Mouse (Mus musculus): ENCODE measurements around the gene Ripk3. TPM values are rescaled to one million over a fixed set of nuclear protein-coding genes. Genes with fewer than 3 reads are reported as not detected.

Gene Ripk3
- polyA plus RNA-seq, 1 experiment from 2014 or later = 2.9 TPM

Other genes starting within 250 kb of the Ripk3 start
- gene Pck2, start 248.6 kb downstream of the Ripk3 start, polyA plus RNA-seq (2014; fragmentation: Nextera tagmentation; extraction: Ambion mirVana) = 17.5 and 19.2 TPM in 2 replicates
- 107 and 112 TPM in 2 replicates for gene Dcaf11, start 228.9 kb downstream of the Ripk3 start, polyA plus RNA-seq (2014; fragmentation: Nextera tagmentation; extraction: Ambion mirVana)
- gene A730061H03Rik, start 228.5 kb downstream of the Ripk3 start, polyA plus RNA-seq (2014; fragmentation: Nextera tagmentation; extraction: Ambion mirVana) = 1.4 TPM in 1 of 2 replicates, not detected in the other
- gene Fitm1, start 213.2 kb downstream of the Ripk3 start, polyA plus RNA-seq (2014; fragmentation: Nextera tagmentation; extraction: Ambion mirVana) = 0.27 TPM in 1 of 2 replicates, not detected in the other
- gene Psme1, start 210.7 kb downstream of the Ripk3 start, polyA plus RNA-seq (2014; fragmentation: Nextera tagmentation; extraction: Ambion mirVana) = 192 and 207 TPM in 2 replicates
- 37.2 and 39.2 TPM in 2 replicates for gene Emc9, start 203.6 kb downstream of the Ripk3 start, polyA plus RNA-seq (2014; fragmentation: Nextera tagmentation; extraction: Ambion mirVana)
- gene Psme2, start 197.8 kb downstream of the Ripk3 start, polyA plus RNA-seq (2014; fragmentation: Nextera tagmentation; extraction: Ambion mirVana) = 152 and 179 TPM in 2 replicates
- gene Rnf31, start 197.2 kb downstream of the Ripk3 start, polyA plus RNA-seq (2014; fragmentation: Nextera tagmentation; extraction: Ambion mirVana) = 12.5 and 20.4 TPM in 2 replicates
- gene Irf9, start 185.3 kb downstream of the Ripk3 start, polyA plus RNA-seq (2014; fragmentation: Nextera tagmentation; extraction: Ambion mirVana) = 7.4 and 8.0 TPM in 2 replicates
- gene Rec8, start 170.8 kb downstream of the Ripk3 start, polyA plus RNA-seq (2014; fragmentation: Nextera tagmentation; extraction: Ambion mirVana) = 8.6 and 9.0 TPM in 2 replicates
- gene Ipo4, start 152.9 kb downstream of the Ripk3 start, polyA plus RNA-seq (2014; fragmentation: Nextera tagmentation; extraction: Ambion mirVana) = 110 and 114 TPM in 2 replicates
- gene Gm49378, start 151.0 kb downstream of the Ripk3 start, polyA plus RNA-seq (2014; fragmentation: Nextera tagmentation; extraction: Ambion mirVana) = 1.5 and 2.8 TPM in 2 replicates
- 58.9 and 68.0 TPM in 2 replicates for gene Tm9sf1, start 145.1 kb downstream of the Ripk3 start, polyA plus RNA-seq (2014; fragmentation: Nextera tagmentation; extraction: Ambion mirVana)
- 0.31 and 0.33 TPM in 2 replicates for gene Tssk4, start 138.7 kb downstream of the Ripk3 start, polyA plus RNA-seq (2014; fragmentation: Nextera tagmentation; extraction: Ambion mirVana)
- gene Mdp1, start 128.4 kb downstream of the Ripk3 start, polyA plus RNA-seq (2014; fragmentation: Nextera tagmentation; extraction: Ambion mirVana) = 70.4 and 71.0 TPM in 2 replicates
- gene Gmpr2, start 116.9 kb downstream of the Ripk3 start, polyA plus RNA-seq (2014; fragmentation: Nextera tagmentation; extraction: Ambion mirVana) = 35.8 and 40.8 TPM in 2 replicates
- gene Nedd8, start 116.7 kb downstream of the Ripk3 start, polyA plus RNA-seq (2014; fragmentation: Nextera tagmentation; extraction: Ambion mirVana) = 544 and 612 TPM in 2 replicates
- gene Tinf2, start 107.0 kb downstream of the Ripk3 start, polyA plus RNA-seq (2014; fragmentation: Nextera tagmentation; extraction: Ambion mirVana) = 24.3 and 25.1 TPM in 2 replicates
- gene Tgm1, start 74.9 kb downstream of the Ripk3 start, polyA plus RNA-seq (2014; fragmentation: Nextera tagmentation; extraction: Ambion mirVana) = 0.14 and 0.25 TPM in 2 replicates
- 46.2 and 48.8 TPM in 2 replicates for gene Rabggta, start 66.6 kb downstream of the Ripk3 start, polyA plus RNA-seq (2014; fragmentation: Nextera tagmentation; extraction: Ambion mirVana)
- 70.8 and 72.3 TPM in 2 replicates for gene Dhrs1, start 43.2 kb downstream of the Ripk3 start, polyA plus RNA-seq (2014; fragmentation: Nextera tagmentation; extraction: Ambion mirVana)
- gene Nop9, start 43.2 kb downstream of the Ripk3 start, polyA plus RNA-seq (2014; fragmentation: Nextera tagmentation; extraction: Ambion mirVana) = 31.4 and 33.0 TPM in 2 replicates
- not detected in 2 replicates for gene Cideb, start 30.4 kb downstream of the Ripk3 start, polyA plus RNA-seq (2014; fragmentation: Nextera tagmentation; extraction: Ambion mirVana)
- 0.36 and 0.70 TPM in 2 replicates for gene Ltb4r2, start 27.4 kb downstream of the Ripk3 start, polyA plus RNA-seq (2014; fragmentation: Nextera tagmentation; extraction: Ambion mirVana)
- 0.20 TPM in 1 of 2 replicates, not detected in the other for gene Ltb4r1, start 22.9 kb downstream of the Ripk3 start, polyA plus RNA-seq (2014; fragmentation: Nextera tagmentation; extraction: Ambion mirVana)
- gene Adcy4, start 4.8 kb downstream of the Ripk3 start, polyA plus RNA-seq (2014; fragmentation: Nextera tagmentation; extraction: Ambion mirVana) = 5.0 and 5.8 TPM in 2 replicates
- gene Nfatc4, start 34.3 kb upstream of the Ripk3 start, polyA plus RNA-seq (2014; fragmentation: Nextera tagmentation; extraction: Ambion mirVana) = 9.4 and 10.1 TPM in 2 replicates
- gene Nynrin, start 65.1 kb upstream of the Ripk3 start, polyA plus RNA-seq (2014; fragmentation: Nextera tagmentation; extraction: Ambion mirVana) = 10.8 and 11.7 TPM in 2 replicates
- 0.51 and 0.56 TPM in 2 replicates for gene Cbln3, start 95.5 kb upstream of the Ripk3 start, polyA plus RNA-seq (2014; fragmentation: Nextera tagmentation; extraction: Ambion mirVana)
- 6.6 and 7.0 TPM in 2 replicates for gene Khnyn, start 96.1 kb upstream of the Ripk3 start, polyA plus RNA-seq (2014; fragmentation: Nextera tagmentation; extraction: Ambion mirVana)
- gene Sdr39u1, start 111.4 kb upstream of the Ripk3 start, polyA plus RNA-seq (2014; fragmentation: Nextera tagmentation; extraction: Ambion mirVana) = 131 and 138 TPM in 2 replicates
- gene Cma1, start 155.8 kb upstream of the Ripk3 start, polyA plus RNA-seq (2014; fragmentation: Nextera tagmentation; extraction: Ambion mirVana) = 0.60 TPM in 1 of 2 replicates, not detected in the other
- not detected in 2 replicates for gene Cma2, start 162.1 kb upstream of the Ripk3 start, polyA plus RNA-seq (2014; fragmentation: Nextera tagmentation; extraction: Ambion mirVana)
- not detected in 2 replicates for gene Mcpt1, start 229.1 kb upstream of the Ripk3 start, polyA plus RNA-seq (2014; fragmentation: Nextera tagmentation; extraction: Ambion mirVana)
- not detected in 2 replicates for gene Mcpt9, start 241.6 kb upstream of the Ripk3 start, polyA plus RNA-seq (2014; fragmentation: Nextera tagmentation; extraction: Ambion mirVana)

Measured in hindbrain, embryonic 14.5 days (tissue).